Mouse (Mus musculus): ENCODE data around the gene Mgmt.

DNA sequence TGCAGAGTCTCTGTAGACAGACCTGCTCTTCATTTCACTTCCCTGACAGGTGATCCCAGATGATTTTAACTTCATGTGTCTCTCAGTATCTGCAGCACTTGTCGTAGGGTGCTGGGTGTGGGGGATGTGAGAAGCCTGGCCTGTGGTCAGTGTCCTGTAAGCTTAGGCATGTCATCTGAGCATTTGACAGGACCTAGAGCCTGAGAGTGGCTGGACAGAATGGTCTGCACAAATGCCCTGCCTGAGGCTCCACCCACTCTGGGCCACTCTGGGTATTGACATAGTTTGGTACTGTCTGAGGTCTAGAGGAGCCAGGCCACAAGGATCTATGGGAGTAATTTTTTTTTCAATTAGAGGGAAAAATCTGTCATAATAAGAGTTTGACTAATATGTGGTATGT is 942 bp downstream of the Mgmt start:
- TF ChIP-seq GATA1 (IDR thresholded peaks at IDR 0.05; ENCODE audit: low read length): no peak
- no peak for TF ChIP-seq TAL1 (IDR thresholded peaks at IDR 0.05; ENCODE audit: low read length)

All from erythroblast, embryonic 14.5 days (primary cell).